Mouse (Mus musculus) intestine, embryonic 14.5 days (tissue): Measurements from ENCODE around the gene Gm21861. TPM values are rescaled to one million over a fixed set of nuclear protein-coding genes. Genes with fewer than 3 reads are reported as not detected.
"Not testable (repeated sequence)": the region's sequence is repeated elsewhere in the genome, so short reads cannot be mapped to it uniquely, and the experiment has no call there.

Experiments
- ATAC-seq: fragments of 200-750 bp; cut with Nextera tagmentation; replicated peaks from 2 replicates; pipeline ENCODE4 v1.8.0; 2017; ENCODE audit warnings: low read depth, moderate number of reproducible peaks, moderate TSS enrichment, moderate library complexity; ENCODE audit not compliant: low FRiP score, low TSS enrichment
- DNase-seq: peaks from one replicate; pipeline ENCODE4 v3.0.0-alpha.2; 2018; ENCODE audit warnings: low spot score
- H3K27ac ChIP-seq: fragments of 300-500 bp; sonication (generic); 2 replicates; pipeline ENCODE4 v1.5.1; 2014; ENCODE audit warnings: low read depth, mild to moderate bottlenecking, control low read depth
- H3K27me3 ChIP-seq: fragments of 300-500 bp; sonication (generic); replicated peaks from 2 replicates; pipeline ENCODE4 v1.6.1; 2014; ENCODE audit warnings: low read length, control low read depth; ENCODE audit not compliant: control insufficient read depth, insufficient read depth
- H3K36me3 ChIP-seq: fragments of 300-500 bp; sonication (generic); 2 replicates; pipeline ENCODE4 v1.6.1; 2014; ENCODE audit warnings: low read length, control low read depth; ENCODE audit not compliant: control insufficient read depth, insufficient read depth
- H3K4me1 ChIP-seq: fragments of 300-500 bp; sonication (generic); replicated peaks from 2 replicates; pipeline ENCODE4 v1.6.1; 2014; ENCODE audit warnings: low read length, control low read depth, mixed read lengths; ENCODE audit not compliant: control insufficient read depth, insufficient read depth
- H3K4me2 ChIP-seq: fragments of 300-500 bp; sonication (generic); 2 replicates; pipeline ENCODE4 v1.6.1; 2014; ENCODE audit warnings: low read length
- H3K4me3 ChIP-seq: fragments of 300-500 bp; sonication (generic); 2 replicates; pipeline ENCODE4 v1.5.1; 2014; ENCODE audit warnings: low read depth, low read length, control low read depth, mixed read lengths
- H3K9ac ChIP-seq: fragments of 300-500 bp; sonication (generic); 2 replicates; pipeline ENCODE4 v1.6.1; 2014; ENCODE audit warnings: mild to moderate bottlenecking, low read length
- H3K9me3 ChIP-seq: fragments of 300-500 bp; sonication (generic); 2 replicates; pipeline ENCODE4 v1.6.1; 2016; ENCODE audit warnings: low read length, control low read depth; ENCODE audit not compliant: control insufficient read depth
- WGBS: fragments of 180-500 bp; shearing (Covaris S2); extraction: QIAGEN DNeasy Blood & Tissue Kit; methylation state at CpG from one replicate; pipeline ENCODE4 v1.1.7; 2014; 5-methylcytosine and 5-hydroxymethylcytosine counted together
- polyA plus RNA-seq: library from polyadenylated mRNA; unstranded; fragments of >200 nt; fragmentation: Nextera tagmentation; extraction: Ambion mirVana; gene quantifications from 2 replicates; pipeline ENCODE4 v1.2.1, GENCODE M21; 2014

Gm21861 gene
- not detected in 2 replicates for polyA plus RNA-seq

DNA sequence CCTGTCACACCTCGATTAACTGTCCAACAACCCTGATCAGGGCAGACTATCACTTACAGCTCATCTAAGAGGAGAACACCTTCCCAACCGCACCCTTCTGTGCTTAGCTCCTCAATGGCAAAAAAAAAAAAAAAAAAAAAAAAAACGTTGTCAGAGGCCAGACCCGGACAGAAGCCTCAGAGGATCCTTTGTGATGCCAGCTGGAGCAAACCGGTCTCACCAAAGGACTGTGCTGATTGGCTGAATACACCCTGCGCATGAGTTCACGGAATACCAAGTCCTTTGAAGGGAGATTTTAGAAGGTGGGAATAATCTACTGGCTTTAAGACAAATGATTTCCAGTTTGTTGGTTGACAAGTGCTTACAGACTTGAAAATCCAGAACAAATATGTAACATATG is at the start of gene Gm21861:
Gene Gm21861 (minus strand): TSS at position 101 of the 400 bp plus-strand sequence.
- no CpG with 5 or more reads among the region's 7 CpGs for WGBS
- not testable (repeated sequence) for H3K4me1 ChIP-seq, ATAC-seq, H3K4me2 ChIP-seq, H3K4me3 ChIP-seq, H3K9me3 ChIP-seq, H3K27ac ChIP-seq, H3K9ac ChIP-seq, H3K27me3 ChIP-seq, H3K36me3 ChIP-seq, DNase-seq
